Mouse (Mus musculus) spleen, adult 18-20 months (tissue): ENCODE results near the gene Dph5.

ENCODE experiments used
- DNase-seq, 2 experiments: peaks; one replicate each; pipeline ENCODE4 v3.0.0; 2022; ENCODE audit warnings: mixed read lengths in 2 of 2

The Dph5 gene

GRCm38 (mm10) chr3:115893166-115893565 lies 5.5 kb downstream of the Dph5 start:
- no peak for DNase-seq

- DNase-seq: no peak
Observed at GRCm38 (mm10) chr3:115898354-115898948, 10.8 kb downstream of the Dph5 start.

- DNase-seq: no peak
Observed at GRCm38 (mm10) chr3:115902301-115902956, 14.8 kb downstream of the Dph5 start.

GRCm38 (mm10) chr3:115905067-115905466 lies 17.4 kb downstream of the Dph5 start:
- no peak for DNase-seq

- no peak for DNase-seq
Observed at GRCm38 (mm10) chr3:115905567-115905966, 17.9 kb downstream of the Dph5 start.

- DNase-seq: peak in 1 of 2 experiments; percentile 17
Observed at GRCm38 (mm10) chr3:115907406-115907805, 19.8 kb downstream of the Dph5 start.

- DNase-seq: no peak
Observed at GRCm38 (mm10) chr3:115924401-115925190, 37.0 kb downstream of the Dph5 start.

GRCm38 (mm10) chr3:115926531-115926930 lies 38.9 kb downstream of the Dph5 start:
- no peak for DNase-seq

- DNase-seq: no peak
Observed at GRCm38 (mm10) chr3:115931701-115932100, 44.1 kb downstream of the Dph5 start.

- peak; percentile 20 for DNase-seq
Observed at GRCm38 (mm10) chr3:115933293-115934186, 45.9 kb downstream of the Dph5 start.

GRCm38 (mm10) chr3:115936734-115937599 lies 49.3 kb downstream of the Dph5 start:
- DNase-seq: peak; percentile 51 to 70

GRCm38 (mm10) chr3:115937807-115938206 lies 50.2 kb downstream of the Dph5 start:
- DNase-seq: no peak

GRCm38 (mm10) chr3:115940510-115940909 lies 52.9 kb downstream of the Dph5 start:
- DNase-seq: no peak

GRCm38 (mm10) chr3:115941464-115941863 lies 53.8 kb downstream of the Dph5 start:
- DNase-seq: no peak

GRCm38 (mm10) chr3:115944376-115944775 lies 56.7 kb downstream of the Dph5 start:
- DNase-seq: no peak

GRCm38 (mm10) chr3:115946272-115946671 lies 58.6 kb downstream of the Dph5 start:
- no peak for DNase-seq

- no peak for DNase-seq
Observed at GRCm38 (mm10) chr3:115949220-115949920, 61.7 kb downstream of the Dph5 start.

- no peak for DNase-seq
Observed at GRCm38 (mm10) chr3:115949921-115950877, 62.6 kb downstream of the Dph5 start.

- no peak for DNase-seq
Observed at GRCm38 (mm10) chr3:115951221-115951620, 63.6 kb downstream of the Dph5 start.

GRCm38 (mm10) chr3:115952356-115952755 lies 64.7 kb downstream of the Dph5 start:
- DNase-seq: no peak
